Comparison of ENCODE assay signal across 16 mouse cellular contexts in genomic region chr2:158140664-158141063, GRCm38 (mm10). TPM values are rescaled to one million over a fixed set of nuclear protein-coding genes. Genes with fewer than 3 reads are reported as not detected.
DNase-seq lines count a peak whose midpoint lies in the region; ATAC-seq and TF ChIP-seq lines count a peak whose summit lies in the region.
"Had no signal": no experiment of that assay in that cellular context is flagged by ENCODE, and none has a peak within 500 bp of the region (broad histone marks: within the 10 kb centered on the region; RNA-seq: fewer than 3 reads in every experiment).

No protein-coding gene starts in this region.

- 65% methylated on average over 5 of the region's 5 CpGs for WGBS in heart, embryonic 11.5 days (ENCODE audit: insufficient replicate concordance)
- 84% methylated on average over 5 of the region's 5 CpGs for WGBS in neural tube, embryonic 15.5 days
- 71% methylated on average over 5 of the region's 5 CpGs for WGBS in liver, embryonic 12.5 days (ENCODE audit: insufficient replicate concordance)
- WGBS in stomach, postnatal 0 days: 59% methylated on average over 5 of the region's 5 CpGs

- no peak for DNase-seq in heart, postnatal 36 days
- DNase-seq in neural tube, embryonic 10.5 days (ENCODE audit: extremely low spot score, low spot score): no peak
- no peak for DNase-seq in stomach, postnatal 0 days (ENCODE audit: low spot score)
- no peak for DNase-seq in Muller cell, postnatal 12 days (ENCODE audit: inconsistent ontology term)
- DNase-seq in kidney, postnatal 10 days: no peak
- DNase-seq: cerebellum, adult 2 months; gastrocnemius, postnatal 25 days; right cerebral cortex, postnatal 4 days had no signal

- H3K36me3 ChIP-seq in heart, embryonic 11.5 days (ENCODE audit: control insufficient read depth, insufficient read depth, low read length): peaks cover 12% of the 10 kb centered on the region
- no peaks in the 10 kb centered on the region for H3K36me3 ChIP-seq in neural tube, embryonic 15.5 days
- peaks cover 75% of the 10 kb centered on the region for H3K36me3 ChIP-seq in liver, embryonic 12.5 days
- H3K36me3 ChIP-seq in stomach, postnatal 0 days (ENCODE audit: control insufficient read depth, insufficient read depth, low read length): 0 out of 2 replicates have a peak, but pooled peaks cover 2% of the 10 kb centered on the region
- H3K36me3 ChIP-seq: forebrain, embryonic 15.5 days; kidney, embryonic 15.5 days; limb, embryonic 12.5 days had no signal

- peaks cover 69% of the 10 kb centered on the region for H3K4me1 ChIP-seq in heart, embryonic 11.5 days (ENCODE audit: control insufficient read depth, insufficient read depth, low read length)
- peaks cover 38% of the 10 kb centered on the region for H3K4me1 ChIP-seq in neural tube, embryonic 15.5 days
- H3K4me1 ChIP-seq in liver, embryonic 12.5 days: peaks cover 81% of the 10 kb centered on the region
- H3K4me1 ChIP-seq in stomach, postnatal 0 days (replicated peaks; ENCODE audit: control insufficient read depth, insufficient read depth): peaks cover 12% of the 10 kb centered on the region; the same call in 1 of the 2 replicates

- peak overlapping the region; percentile 92 for H3K27ac ChIP-seq in heart, embryonic 11.5 days (ENCODE audit: low read depth, low read length)
- peak overlapping the region; percentile 57; the same call in 1 of the 2 replicates for H3K27ac ChIP-seq in neural tube, embryonic 15.5 days (replicated peaks)
- peak overlapping the region; percentile 98 for H3K27ac ChIP-seq in liver, embryonic 12.5 days
- peak overlapping the region; percentile 59 for H3K27ac ChIP-seq in stomach, postnatal 0 days (replicated peaks)
- H3K27ac ChIP-seq: hindbrain, embryonic 14.5 days; limb, embryonic 12.5 days had no signal

- H3K9ac ChIP-seq in heart, embryonic 11.5 days (ENCODE audit: low read depth, low read length): peak overlapping the region; percentile 65
- H3K9ac ChIP-seq in neural tube, embryonic 15.5 days (replicated peaks): no peak overlapping the region
- peak overlapping the region; percentile 87 for H3K9ac ChIP-seq in liver, embryonic 12.5 days
- no peak overlapping the region for H3K9ac ChIP-seq in stomach, postnatal 0 days (ENCODE audit: low read length)
- H3K9ac ChIP-seq: forebrain, embryonic 15.5 days; hindbrain, embryonic 14.5 days; kidney, embryonic 15.5 days; limb, embryonic 12.5 days had no signal

- H3K9me3 ChIP-seq in heart, embryonic 11.5 days (replicated peaks; ENCODE audit: control insufficient read depth, low read length): no peaks in the 10 kb centered on the region
- no peaks in the 10 kb centered on the region for H3K9me3 ChIP-seq in neural tube, embryonic 15.5 days (replicated peaks)
- H3K9me3 ChIP-seq in liver, embryonic 12.5 days (replicated peaks): no peaks in the 10 kb centered on the region
- H3K9me3 ChIP-seq in stomach, postnatal 0 days (ENCODE audit: control insufficient read depth, low read length): no peaks in the 10 kb centered on the region
- H3K9me3 ChIP-seq: forebrain, embryonic 15.5 days; kidney, embryonic 15.5 days; limb, embryonic 12.5 days had no signal

- H3K4me3 ChIP-seq in heart, embryonic 11.5 days (ENCODE audit: low read depth, low read length): 0 out of 2 replicates have a peak overlapping the region, but pooled peaks have one; percentile 4
- no peak overlapping the region for H3K4me3 ChIP-seq in neural tube, embryonic 15.5 days (replicated peaks)
- no peak overlapping the region; the same call in 1 of the 2 replicates for H3K4me3 ChIP-seq in liver, embryonic 12.5 days
- H3K4me3 ChIP-seq in stomach, postnatal 0 days (ENCODE audit: low read depth, low read length): no peak overlapping the region
- H3K4me3 ChIP-seq: forebrain, embryonic 15.5 days; kidney, embryonic 15.5 days; limb, embryonic 12.5 days; myocyte had no signal

- ATAC-seq in heart, embryonic 11.5 days (replicated peaks; ENCODE audit: insufficient number of reproducible peaks, low FRiP score, low TSS enrichment): no peak
- no peak for ATAC-seq in neural tube, embryonic 15.5 days (ENCODE audit: low FRiP score)
- no peak for ATAC-seq in liver, embryonic 12.5 days
- ATAC-seq in stomach, postnatal 0 days (ENCODE audit: low FRiP score, low TSS enrichment): peak; percentile 14; the same call in 1 of the 2 replicates

- H3K27me3 ChIP-seq in heart, embryonic 11.5 days (ENCODE audit: control insufficient read depth, insufficient read depth, low read length): no peaks in the 10 kb centered on the region
- no peaks in the 10 kb centered on the region for H3K27me3 ChIP-seq in neural tube, embryonic 15.5 days (replicated peaks)
- H3K27me3 ChIP-seq in liver, embryonic 12.5 days (replicated peaks): no peaks in the 10 kb centered on the region
- no peaks in the 10 kb centered on the region for H3K27me3 ChIP-seq in stomach, postnatal 0 days (ENCODE audit: control insufficient read depth, insufficient read depth, low read length)
- H3K27me3 ChIP-seq: forebrain, embryonic 15.5 days had no signal

- intact Hi-C loops in heart, postnatal 36 days (cut with DNase I): loop anchor here (2.0 kb wide), 1 partner anchor 18 kb away; no protein-coding TSS in a partner anchor

- no peak for TF ChIP-seq EP300 in stomach, postnatal 0 days (optimal IDR thresholded peaks at IDR 0.05)

- H3K4me2 ChIP-seq in heart, embryonic 11.5 days: peak overlapping the region; percentile 87
- no peak overlapping the region for H3K4me2 ChIP-seq in neural tube, embryonic 15.5 days
- peak overlapping the region; percentile 79 for H3K4me2 ChIP-seq in liver, embryonic 12.5 days
- no peak overlapping the region for H3K4me2 ChIP-seq in stomach, postnatal 0 days (replicated peaks; ENCODE audit: low read depth)
- H3K4me2 ChIP-seq: forebrain, embryonic 15.5 days; hindbrain, embryonic 14.5 days; kidney, embryonic 15.5 days; limb, embryonic 12.5 days had no signal

- TF ChIP-seq CTCF in stomach, postnatal 0 days (IDR thresholded peaks at IDR 0.05; ENCODE audit: low read depth): no peak

RNA-seq across cellular contexts. Expression of gene Tgm2, which starts 5.6 kb away (rescaled TPM):
- polyA plus RNA-seq in heart, embryonic 11.5 days (2014; fragmentation: Nextera tagmentation; extraction: Ambion mirVana): 129 and 130 TPM in 2 replicates
- total RNA-seq in heart, postnatal 36 days (2021): 100 to 1,000 TPM; 237 to 310 TPM
- polyA plus RNA-seq in neural tube, embryonic 15.5 days (2015; fragmentation: Nextera tagmentation; extraction: Ambion mirVana): 7.8 and 13.9 TPM in 2 replicates
- polyA plus RNA-seq in liver, embryonic 12.5 days (2016; fragmentation: Nextera tagmentation; extraction: Ambion mirVana): 69.4 and 69.9 TPM in 2 replicates
- 109 and 114 TPM in 2 replicates for polyA plus RNA-seq in stomach, postnatal 0 days (2015; fragmentation: Nextera tagmentation; extraction: Ambion mirVana)

Comparison
In these comparisons a context has a peak if more than half of its experiments do, and no peak if none do; other contexts are left out.
1. H3K4me2 ChIP-seq: peak in heart, embryonic 11.5 days (single experiment) and liver, embryonic 12.5 days (single experiment); none in neural tube, embryonic 15.5 days (single experiment) and stomach, postnatal 0 days (single experiment).
2. H3K9ac ChIP-seq: peak in heart, embryonic 11.5 days (single experiment) and liver, embryonic 12.5 days (single experiment); none in neural tube, embryonic 15.5 days (single experiment) and stomach, postnatal 0 days (single experiment).
3. Peak in every context shown above with its lines, with median percentiles within 50 percentile points of each other: H3K27ac ChIP-seq.